Mouse (Mus musculus) stomach, postnatal 0 days (tissue): ENCODE measurements around the gene Fbxo21. TPM values are rescaled to one million over a fixed set of nuclear protein-coding genes. Genes with fewer than 3 reads are reported as not detected.
A peak's percentile ranks its signal among the peaks of the same experiment; 100 is the strongest.

Experiments
- ATAC-seq: fragments of 200-750 bp; cut with Nextera tagmentation; 2 replicates; pipeline ENCODE4 v1.8.0; 2017; ENCODE audit not compliant: low FRiP score, low TSS enrichment
- DNase-seq: peaks from one replicate; pipeline ENCODE4 v3.0.0-alpha.2; 2016; ENCODE audit warnings: low spot score
- H3K27ac ChIP-seq: fragments of 300-500 bp; sonication (generic); replicated peaks from 2 replicates; pipeline ENCODE4 v1.5.1; 2014; ENCODE audit warnings: mild to moderate bottlenecking, control low read depth
- H3K27me3 ChIP-seq: fragments of 300-500 bp; sonication (generic); 2 replicates; pipeline ENCODE4 v1.6.1; 2014; ENCODE audit warnings: low read length; ENCODE audit not compliant: control insufficient read depth, insufficient read depth
- H3K36me3 ChIP-seq: fragments of 300-500 bp; sonication (generic); 2 replicates; pipeline ENCODE4 v1.6.1; 2014; ENCODE audit warnings: low read length, mixed read lengths; ENCODE audit not compliant: control insufficient read depth, insufficient read depth
- H3K4me1 ChIP-seq: fragments of 300-500 bp; sonication (generic); replicated peaks from 2 replicates; pipeline ENCODE4 v1.6.1; 2014; ENCODE audit warnings: antibody characterized with exemption; ENCODE audit not compliant: control insufficient read depth, insufficient read depth
- H3K4me2 ChIP-seq: fragments of 300-500 bp; sonication (generic); replicated peaks from 2 replicates; pipeline ENCODE4 v1.6.1; 2014; ENCODE audit warnings: low read depth, mild to moderate bottlenecking, control low read depth, moderate library complexity
- H3K4me3 ChIP-seq: fragments of 300-500 bp; sonication (generic); 2 replicates; pipeline ENCODE4 v1.5.1; 2014; ENCODE audit warnings: low read depth, low read length, control low read depth
- H3K9ac ChIP-seq: fragments of 300-500 bp; sonication (generic); 2 replicates; pipeline ENCODE4 v1.6.1; 2014; ENCODE audit warnings: mild to moderate bottlenecking, low read length, control low read depth, mixed read lengths
- H3K9me3 ChIP-seq: fragments of 300-500 bp; sonication (generic); 2 replicates; pipeline ENCODE4 v1.6.1; 2016; ENCODE audit warnings: low read length; ENCODE audit not compliant: control insufficient read depth
- CTCF ChIP-seq: IDR thresholded peaks from 2 replicates; pipeline ENCODE4 v1.5.1; 2016; ENCODE audit warnings: antibody characterized with exemption, low read depth, mild to moderate bottlenecking, moderate library complexity
- EP300 ChIP-seq: optimal IDR thresholded peaks from 2 replicates; pipeline ENCODE3; 2016; ENCODE audit warnings: antibody characterized with exemption
- WGBS: fragments of 180-500 bp; shearing (Covaris S2); extraction: QIAGEN DNeasy Blood & Tissue Kit; methylation state at CpG from one replicate; pipeline ENCODE4 v1.1.7; 2014; 5-methylcytosine and 5-hydroxymethylcytosine counted together
- polyA plus RNA-seq: library from polyadenylated mRNA; unstranded; fragments of >200 nt; fragmentation: Nextera tagmentation; extraction: Ambion mirVana; gene quantifications from 2 replicates; pipeline ENCODE4 v1.2.1, GENCODE M21; 2015

Fbxo21 gene
- polyA plus RNA-seq, 1 experiment from 2014 or later = 19.2 TPM

DNA sequence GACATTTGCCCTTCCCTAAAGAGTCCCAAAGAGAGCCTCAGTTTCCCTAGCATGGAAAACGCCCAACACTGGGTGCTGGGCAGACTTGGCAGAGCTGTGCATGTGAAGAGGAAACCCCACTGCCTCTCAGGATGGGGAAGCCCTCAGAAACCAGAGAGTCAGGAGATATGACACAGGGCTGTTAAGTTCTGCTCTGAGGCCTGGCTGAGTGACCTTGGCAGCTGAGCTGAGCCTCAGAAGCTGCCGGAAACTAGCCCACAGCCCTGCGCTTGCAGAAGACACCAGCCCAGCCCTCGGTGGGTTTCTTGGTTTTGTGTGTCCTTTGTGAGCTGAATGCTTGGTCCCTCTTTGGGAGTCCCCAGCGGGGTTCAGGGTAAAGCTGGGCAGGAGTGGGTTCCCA, 72.4 kb downstream of the Fbxo21 start:
- Histone ChIP-seq H3K4me1 (no peaks in the 10 kb centered on the region), H3K4me2 (no peak overlapping the region), H3K36me3 (no peaks in the 10 kb centered on the region), H3K9ac (no peak overlapping the region), H3K4me3 (no peak overlapping the region), H3K27ac (no peak overlapping the region), H3K27me3 (no peaks in the 10 kb centered on the region), H3K9me3 (no peaks in the 10 kb centered on the region)
- no peak for DNase-seq
- ATAC-seq = no peak
- no peak for TF ChIP-seq CTCF
- no peak for TF ChIP-seq EP300
- 89% methylated on average over 5 of the region's 5 CpGs for WGBS

DNA sequence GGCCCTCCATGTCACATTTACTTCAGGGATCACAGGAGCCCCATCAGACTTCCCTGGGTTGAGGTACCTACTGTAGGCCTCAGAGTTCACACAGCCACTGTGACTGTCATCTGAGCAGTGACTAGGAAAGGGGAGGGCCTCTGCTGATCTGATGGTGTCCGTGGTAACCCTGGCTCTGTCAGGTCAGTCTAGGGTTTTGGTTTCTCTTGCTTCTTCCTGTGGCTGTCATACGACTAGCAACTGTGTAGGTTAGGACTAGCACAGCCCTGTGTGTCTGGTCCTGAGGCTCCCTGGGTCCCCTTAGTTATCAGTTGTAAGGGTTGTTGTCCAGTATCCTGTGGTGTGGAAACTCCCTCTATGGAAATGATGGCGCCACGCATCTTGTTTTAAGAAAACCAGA, 74.2 kb downstream of the Fbxo21 start:
- Histone ChIP-seq H3K27me3 (no peaks in the 10 kb centered on the region), H3K9me3 (no peaks in the 10 kb centered on the region), H3K9ac (no peak overlapping the region), H3K36me3 (no peaks in the 10 kb centered on the region), H3K4me1 (no peaks in the 10 kb centered on the region), H3K4me2 (no peak overlapping the region), H3K27ac (no peak overlapping the region), H3K4me3 (no peak overlapping the region)
- DNase-seq (no peak), ATAC-seq (no peak)
- TF ChIP-seq CTCF (no peak), EP300 (no peak)
- 83% methylated on average over 4 of the region's 4 CpGs for WGBS

DNA sequence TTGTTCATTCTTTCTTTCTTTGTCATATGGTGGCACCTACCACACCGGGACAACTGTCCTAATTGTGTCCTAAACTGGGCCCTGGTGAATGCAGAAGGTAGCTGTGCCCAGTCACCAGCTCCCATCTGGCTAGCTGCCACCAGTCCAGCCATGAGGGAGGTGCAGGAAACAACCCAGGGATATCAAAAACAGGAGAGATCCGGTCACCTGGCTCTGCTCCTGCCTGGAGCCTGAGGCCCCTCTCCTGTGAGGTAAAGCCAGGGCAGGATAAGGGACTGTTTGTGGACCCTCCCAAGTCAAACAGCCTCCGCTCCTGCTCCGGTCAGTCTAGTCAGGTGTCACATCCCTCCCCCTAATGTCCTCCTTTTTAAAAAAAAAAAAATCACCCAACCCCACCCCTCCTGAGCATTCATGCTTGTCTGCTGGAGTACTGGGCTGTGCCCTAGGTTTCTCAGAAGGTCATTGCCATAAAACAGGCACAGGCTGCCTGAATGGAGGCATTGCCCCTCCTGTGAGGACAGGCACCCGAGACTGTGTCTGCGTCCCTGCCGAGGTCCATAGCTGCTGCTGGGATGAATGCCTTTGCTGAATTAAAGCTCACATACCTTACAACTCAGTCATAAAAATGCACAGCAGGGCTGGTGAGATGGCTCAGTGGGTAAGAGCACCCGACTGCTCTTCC, 75.6 kb downstream of the Fbxo21 start:
- DNase-seq (peak; percentile 90), ATAC-seq (peak; percentile 90)
- Histone ChIP-seq H3K36me3 (no peaks in the 10 kb centered on the region), H3K9me3 (no peaks in the 10 kb centered on the region), H3K4me2 (no peak overlapping the region), H3K4me1 (no peaks in the 10 kb centered on the region), H3K9ac (no peak overlapping the region), H3K27ac (no peak overlapping the region; the same call in 1 of the 2 replicates), H3K27me3 (no peaks in the 10 kb centered on the region), H3K4me3 (no peak overlapping the region)
- WGBS = 59% methylated on average over 8 of the region's 8 CpGs
- TF ChIP-seq CTCF (no peak), EP300 (no peak)

DNA sequence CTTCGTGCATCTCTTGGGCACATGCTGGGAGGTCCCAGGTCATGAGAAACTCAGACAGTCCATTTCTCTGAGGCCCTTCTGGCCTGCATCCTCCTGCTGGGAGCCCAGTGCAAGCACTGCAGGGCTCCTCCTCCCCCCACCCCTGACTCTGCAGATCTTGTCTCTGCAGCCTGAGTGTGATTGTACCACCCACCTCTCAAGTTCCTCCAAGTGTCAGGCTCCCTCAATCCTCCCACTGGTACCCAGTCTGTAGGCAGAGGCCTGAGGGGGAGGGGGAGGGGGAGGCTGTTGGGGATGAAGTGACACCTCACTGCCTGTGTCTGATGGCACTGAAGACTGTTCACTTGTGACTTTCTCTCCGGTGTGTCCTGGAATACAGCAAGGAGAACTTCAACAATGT, 76.7 kb downstream of the Fbxo21 start:
- ATAC-seq = no peak
- TF ChIP-seq CTCF = no peak
- TF ChIP-seq EP300 = no peak

DNA sequence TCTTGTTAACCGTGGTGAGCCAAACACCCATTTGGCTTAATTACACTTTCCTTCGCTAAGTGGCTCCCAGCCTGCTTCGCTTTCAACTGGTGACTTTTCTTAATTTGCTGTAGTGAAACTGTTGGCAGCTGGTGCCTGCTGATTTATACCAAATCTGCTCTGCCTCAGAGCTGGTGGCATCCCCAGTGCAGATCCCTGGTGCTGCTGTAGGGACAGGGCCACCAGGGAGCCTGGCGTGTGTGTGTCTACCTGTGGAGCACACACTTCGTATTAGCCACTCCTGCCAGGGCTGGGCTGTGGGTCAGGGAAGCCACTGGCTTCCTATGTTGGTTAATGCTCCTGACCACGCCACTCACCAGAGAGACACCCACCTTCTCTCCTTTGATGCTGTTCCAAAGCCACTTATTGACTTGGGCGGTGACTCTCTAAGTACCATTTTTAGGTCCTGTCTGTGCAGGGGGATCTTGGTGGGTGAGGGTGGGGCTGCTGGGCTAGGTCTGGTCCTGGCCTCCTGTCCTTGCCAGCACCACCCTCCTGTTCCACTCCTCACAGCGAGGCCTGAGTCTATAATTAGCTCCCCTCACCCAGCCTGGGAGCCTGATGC, 81.1 kb downstream of the Fbxo21 start:
- no peak for ATAC-seq
- no peak for DNase-seq
- Histone ChIP-seq H3K9me3 (no peaks in the 10 kb centered on the region), H3K4me3 (no peak overlapping the region), H3K4me1 (0 out of 2 replicates have a peak, but pooled peaks cover 3% of the 10 kb centered on the region), H3K27me3 (no peaks in the 10 kb centered on the region), H3K27ac (0 out of 2 replicates have a peak overlapping the region, but pooled peaks have one; percentile 35), H3K4me2 (no peak overlapping the region), H3K36me3 (no peaks in the 10 kb centered on the region), H3K9ac (no peak overlapping the region)
- 43% methylated on average over 8 of the region's 8 CpGs for WGBS
- no peak for TF ChIP-seq CTCF
- no peak for TF ChIP-seq EP300

More for the DNA sequence above, 76.7 kb downstream of the Fbxo21 start:
- Histone ChIP-seq H3K9me3 (no peaks in the 10 kb centered on the region), H3K4me2 (no peak overlapping the region), H3K9ac (no peak overlapping the region), H3K36me3 (no peaks in the 10 kb centered on the region), H3K27me3 (no peaks in the 10 kb centered on the region), H3K4me1 (0 out of 2 replicates have a peak, but pooled peaks cover 3% of the 10 kb centered on the region), H3K4me3 (no peak overlapping the region), H3K27ac (no peak overlapping the region)
- WGBS = 96% methylated on average over 2 of the region's 2 CpGs
- no peak for DNase-seq

DNA sequence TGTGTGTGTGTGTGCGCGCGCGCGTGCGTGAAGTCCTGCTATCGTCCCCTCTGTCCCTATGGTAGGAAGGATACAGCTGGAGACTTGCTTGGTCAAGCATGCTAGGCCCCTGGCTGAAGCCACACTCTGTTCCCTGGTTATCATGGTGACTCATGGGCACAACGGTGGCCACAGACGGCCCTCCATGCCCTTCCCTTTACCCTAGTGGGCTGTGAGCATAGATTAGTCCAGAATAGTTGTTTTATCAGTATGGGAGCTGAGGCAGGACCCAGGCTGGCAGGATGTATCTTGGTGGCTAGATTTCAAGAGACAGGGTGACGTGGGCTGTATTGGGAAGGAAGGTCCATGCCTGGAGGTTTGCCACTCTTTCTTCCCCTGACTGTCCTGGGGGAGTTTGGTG, 82.3 kb downstream of the Fbxo21 start:
- TF ChIP-seq CTCF (no peak), EP300 (no peak)
- Histone ChIP-seq H3K9me3 (no peaks in the 10 kb centered on the region), H3K27me3 (no peaks in the 10 kb centered on the region), H3K4me3 (no peak overlapping the region), H3K4me2 (no peak overlapping the region), H3K27ac (no peak overlapping the region), H3K9ac (no peak overlapping the region), H3K4me1 (0 out of 2 replicates have a peak, but pooled peaks cover 3% of the 10 kb centered on the region), H3K36me3 (no peaks in the 10 kb centered on the region)
- DNase-seq = peak; percentile 54
- WGBS = 82% methylated on average over 10 of the region's 10 CpGs
- ATAC-seq = peak; percentile 63
